Mouse (Mus musculus) T-helper 17 cell (primary cell): ENCODE measurements at regions not wholly inside any gene's neighbourhood (a gene's known extent, or its start where the extent isn't known, plus 50 kb on each side); places are given as distances from the start of the nearest gene placed in this dataset.

Source experiments
- in situ Hi-C, 2 experiments: fragments of 300-600 bp; cut with MboI, MseI; formaldehyde crosslinking; loops; 1 replicate in 1 of 2; 2 replicates in 1 of 2; pipeline ENCODE4 v1.15.1; 2025; ENCODE audit warnings: high pct_unique_total_duplicates in 2 of 2

GRCm38 (mm10) chr10:120666202-120666860, 190.1 kb upstream of the Hmga2 start:
- in situ Hi-C loops: no loop called here

DNA sequence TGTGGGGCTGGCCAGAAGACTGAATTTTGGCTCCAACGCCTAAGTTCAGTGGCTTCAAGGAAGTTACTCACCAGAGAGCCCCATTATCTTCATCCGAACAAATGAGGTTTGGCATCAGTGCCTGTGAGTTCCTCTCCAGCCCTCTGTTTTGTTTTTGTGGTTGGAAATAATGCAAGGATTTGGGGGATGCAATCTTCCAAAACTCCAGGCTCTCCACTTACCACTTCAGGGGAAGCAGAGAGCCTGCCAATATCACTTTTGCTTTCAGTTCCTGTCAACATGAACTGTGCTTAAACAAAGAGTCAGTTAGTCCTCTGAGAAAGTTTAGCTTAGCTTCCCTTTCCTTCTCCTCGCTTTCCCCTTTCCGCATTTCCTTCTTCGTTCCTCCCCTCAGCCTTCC, 189.4 kb upstream of the Hmga2 start:
- in situ Hi-C loops: no loop called here

DNA sequence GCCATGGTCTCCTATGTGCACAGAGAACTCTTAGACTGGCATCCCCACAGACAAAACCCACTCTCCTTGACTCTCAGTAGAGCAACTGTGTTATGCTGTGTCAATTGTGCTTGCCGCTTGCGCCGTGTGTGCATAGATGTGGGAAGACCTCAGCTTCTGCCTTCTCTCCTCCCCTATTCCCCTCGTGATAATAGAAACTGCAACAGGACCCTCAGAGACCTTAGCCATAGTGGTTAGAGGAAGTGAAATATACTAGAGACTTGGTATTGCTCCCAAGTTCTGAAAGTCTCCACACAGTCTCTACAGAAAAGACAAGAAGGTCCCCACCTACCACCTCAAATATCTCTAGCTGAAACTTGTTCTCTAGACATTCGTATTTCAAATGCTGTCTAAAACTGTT, 188.2 kb upstream of the Hmga2 start:
- in situ Hi-C loops: no loop called here

DNA sequence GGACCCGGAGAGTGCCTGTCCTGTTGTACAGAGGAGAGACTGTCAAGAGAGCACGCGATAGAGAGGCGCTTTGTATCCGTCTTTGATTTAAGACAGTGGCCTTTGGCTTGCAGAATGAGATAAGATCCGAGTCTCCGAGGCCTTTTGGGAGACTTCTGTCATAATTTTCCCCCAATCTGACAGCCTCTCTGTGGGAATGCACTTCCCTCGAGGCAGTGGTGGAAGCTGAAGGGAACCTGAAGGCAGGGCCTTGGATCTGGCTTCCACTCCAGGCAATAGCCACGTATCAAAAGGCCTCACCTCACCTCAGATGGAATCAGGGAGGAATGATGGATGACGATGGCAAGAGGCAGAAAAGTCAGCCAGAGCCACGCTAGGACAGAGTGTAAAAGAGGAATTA, 187.1 kb upstream of the Hmga2 start:
- in situ Hi-C loops: no loop called here

GRCm38 (mm10) chr10:120660503-120660902, 184.2 kb upstream of the Hmga2 start:
- in situ Hi-C loops: no loop called here

GRCm38 (mm10) chr10:120655238-120655931, 179.1 kb upstream of the Hmga2 start:
- in situ Hi-C loops: no loop called here

DNA sequence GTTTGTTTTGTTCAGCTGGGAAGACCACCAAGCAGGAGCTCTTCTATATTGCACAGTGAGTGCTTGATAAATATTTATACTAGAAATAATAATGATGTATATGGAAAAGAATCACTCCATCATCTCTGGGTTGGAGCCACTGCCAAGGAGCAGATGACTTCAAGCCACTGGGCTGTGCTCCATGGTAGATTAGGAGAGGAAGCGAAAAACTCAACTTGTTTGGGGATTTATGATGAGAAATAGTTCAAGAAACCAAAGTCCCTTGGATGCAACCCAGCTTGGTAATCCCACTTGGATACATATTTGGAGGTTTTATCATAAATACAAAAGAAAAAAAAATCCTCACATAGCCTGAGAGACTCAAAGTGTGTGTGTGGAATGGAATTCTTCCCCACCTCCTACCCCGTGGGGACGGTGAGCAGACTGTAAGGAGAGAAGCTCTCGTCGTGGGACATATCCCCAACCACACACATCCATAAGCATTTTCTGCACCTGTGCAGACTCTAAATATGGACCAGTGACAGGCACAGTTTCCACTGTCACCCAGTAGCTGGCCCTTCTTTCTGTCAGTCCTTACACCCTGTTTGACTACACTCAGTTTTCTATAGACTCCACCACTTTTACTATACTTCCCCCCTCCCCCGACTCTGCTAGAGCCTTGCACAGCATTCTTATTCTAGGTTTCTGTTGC, 176.4 kb upstream of the Hmga2 start:
- in situ Hi-C loops: no loop called here

GRCm38 (mm10) chr10:120651845-120652244, 175.6 kb upstream of the Hmga2 start:
- in situ Hi-C loops: no loop called here

GRCm38 (mm10) chr10:120650336-120650735, 174.1 kb upstream of the Hmga2 start:
- in situ Hi-C loops: no loop called here

- in situ Hi-C loops: no loop called here
These were observed 172.5 kb upstream of the Hmga2 start for GRCm38 (mm10) chr10:120648741-120649140.

DNA sequence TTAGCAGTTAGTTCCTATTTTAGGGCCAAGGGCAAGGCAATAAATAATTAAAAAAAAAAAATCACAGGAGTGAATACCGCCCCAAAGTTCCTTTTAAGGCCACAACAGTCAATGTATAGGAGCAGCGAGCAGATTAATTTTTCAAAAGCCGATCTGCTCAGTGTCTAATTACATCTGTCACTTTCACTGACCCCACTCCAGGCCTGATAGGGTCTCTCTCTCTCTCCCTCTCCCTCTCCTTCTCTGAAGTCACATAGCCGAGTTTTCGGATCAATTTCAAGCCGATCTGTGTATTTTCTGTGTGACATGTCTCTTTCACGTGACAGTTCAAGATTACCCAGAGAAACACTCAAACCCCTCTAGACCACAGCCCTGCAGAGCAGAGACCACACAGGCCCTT, 171.8 kb upstream of the Hmga2 start:
- in situ Hi-C loops: no loop called here

DNA sequence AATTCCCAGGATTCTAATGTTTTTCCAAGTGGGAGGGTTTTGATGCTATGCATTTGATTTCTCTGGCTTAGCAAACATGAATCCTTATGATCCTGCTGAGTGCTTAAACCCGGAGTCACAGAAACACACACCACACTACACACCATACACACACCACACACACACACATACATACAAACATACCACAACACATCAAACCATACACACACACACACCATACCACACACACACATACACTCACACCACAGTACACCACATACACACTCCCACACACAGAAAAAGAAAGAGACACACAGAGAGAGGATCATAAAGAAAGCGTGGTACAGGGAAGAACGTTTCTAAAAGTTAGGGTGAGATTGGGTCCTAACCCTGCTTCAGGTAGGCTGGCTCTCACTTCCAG, 171.1 kb upstream of the Hmga2 start:
- in situ Hi-C loops: no loop called here

GRCm38 (mm10) chr10:120646862-120647311, 170.6 kb upstream of the Hmga2 start:
- in situ Hi-C loops: no loop called here

DNA sequence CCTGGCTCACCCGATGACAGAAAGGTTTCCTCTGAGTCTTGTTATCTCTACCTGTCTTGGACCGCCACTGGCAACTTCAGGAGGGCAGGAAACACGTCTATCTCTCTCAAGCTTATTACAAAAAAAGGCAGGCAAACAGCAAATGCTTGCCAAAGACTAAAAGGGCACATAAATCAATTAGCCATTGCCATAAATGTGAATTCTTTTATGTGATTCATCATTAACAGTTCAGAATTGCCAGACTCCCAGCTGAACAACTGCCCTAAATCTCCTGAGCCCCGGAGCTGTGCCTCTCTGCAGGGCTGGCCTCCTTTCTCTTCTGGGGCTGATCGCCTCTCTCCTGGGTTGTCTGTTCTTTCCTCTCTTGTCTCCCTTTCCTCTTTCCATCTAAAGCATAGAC, 164.6 kb upstream of the Hmga2 start:
- in situ Hi-C loops: no loop called here

DNA sequence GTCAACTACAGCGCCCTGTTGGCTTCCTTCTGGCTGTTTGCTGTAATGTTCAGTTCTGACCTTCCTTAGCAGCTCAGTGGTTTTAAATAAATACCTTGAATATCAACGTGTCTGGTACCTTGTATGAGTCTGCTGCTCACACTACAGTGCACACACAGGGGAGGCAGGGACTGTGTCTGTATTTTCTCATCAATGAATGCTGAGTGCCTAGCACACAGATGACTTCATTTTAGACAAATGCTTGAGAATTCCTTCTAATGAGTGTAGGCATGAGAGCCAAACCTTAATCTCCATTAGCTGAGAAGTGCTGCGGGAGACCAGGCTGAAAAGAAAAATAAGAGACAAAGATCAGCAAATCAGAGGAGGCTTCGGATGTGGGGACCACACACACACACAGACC, 162.0 kb upstream of the Hmga2 start:
- in situ Hi-C loops: no loop called here

- in situ Hi-C loops: no loop called here
These were observed 159.7 kb upstream of the Hmga2 start for GRCm38 (mm10) chr10:120635818-120636543.

- in situ Hi-C loops: no loop called here
These were observed 158.9 kb upstream of the Hmga2 start for GRCm38 (mm10) chr10:120635194-120635593.

GRCm38 (mm10) chr10:120632071-120632470, 155.8 kb upstream of the Hmga2 start:
- in situ Hi-C loops: no loop called here

- in situ Hi-C loops: no loop called here
These were observed 151.8 kb upstream of the Hmga2 start for GRCm38 (mm10) chr10:120628066-120628465.

GRCm38 (mm10) chr10:120625474-120625873, 149.2 kb upstream of the Hmga2 start:
- in situ Hi-C loops: no loop called here

DNA sequence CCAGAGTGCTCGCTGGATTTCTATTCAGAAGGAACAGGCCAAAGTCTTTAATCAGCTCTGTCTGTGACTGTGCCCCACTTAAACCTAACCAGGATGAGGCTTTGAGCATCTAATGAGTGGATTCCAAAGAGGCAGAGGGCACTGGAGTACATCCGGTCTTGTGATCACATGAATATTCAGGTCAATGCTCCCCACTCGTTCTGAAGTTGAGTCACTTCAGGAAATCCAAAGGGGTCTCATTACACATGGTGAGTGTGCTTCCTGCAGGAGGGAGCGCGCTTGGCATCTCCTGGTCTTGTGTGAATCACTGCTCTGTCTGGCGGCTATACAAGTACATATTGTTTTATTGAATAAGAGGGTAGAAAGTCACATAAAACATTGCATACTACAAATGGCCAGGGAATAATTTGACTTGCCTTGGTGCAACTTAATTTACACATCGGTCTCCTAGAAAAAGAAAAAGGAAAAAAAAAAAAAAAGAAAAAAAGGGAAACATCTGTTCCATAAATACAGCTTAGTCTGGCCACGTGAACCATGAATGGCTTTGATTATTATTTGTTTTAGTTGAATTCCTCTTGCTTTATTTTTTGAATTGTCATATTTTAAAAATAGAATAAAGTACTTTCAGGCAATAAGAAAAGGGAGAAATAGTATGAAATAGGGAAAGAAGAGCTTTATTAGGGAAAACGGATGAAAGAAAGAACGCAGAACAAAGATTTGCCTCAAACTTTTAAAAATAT, 148.1 kb upstream of the Hmga2 start:
- in situ Hi-C loops: no loop called here
